Mouse (Mus musculus) MEL-GATA-1-ER (cell line): ENCODE results near the gene Olfr173.

Experiments used
- DNase-seq: peaks from one replicate; pipeline ENCODE4 v3.0.0-alpha.2; 2012; ENCODE audit warnings: low read depth; ENCODE audit errors: extremely low read depth

Gene Olfr173

DNA sequence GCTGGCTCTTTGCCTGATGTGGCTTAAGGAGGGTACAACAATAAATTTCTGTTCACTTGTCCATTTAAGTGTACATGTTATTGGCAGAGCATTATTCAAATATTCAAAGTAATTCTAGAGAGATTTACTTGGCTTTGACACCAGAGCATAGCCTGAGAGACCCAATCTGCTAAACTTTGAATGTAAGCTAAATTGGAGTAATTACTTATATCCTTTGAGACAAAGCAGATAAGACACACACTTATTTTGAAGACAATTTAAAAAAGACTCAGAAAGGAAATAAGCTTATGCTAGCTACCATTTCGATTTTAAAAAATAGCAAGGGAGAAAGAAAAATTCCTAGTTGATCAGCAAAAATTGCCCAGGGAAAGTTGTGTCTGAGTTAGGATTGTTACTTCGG lies at the start of gene Olfr173:
Olfr173 (minus strand) TSS at position 101 of the 400 bp plus-strand sequence.
- no peak for DNase-seq

DNA sequence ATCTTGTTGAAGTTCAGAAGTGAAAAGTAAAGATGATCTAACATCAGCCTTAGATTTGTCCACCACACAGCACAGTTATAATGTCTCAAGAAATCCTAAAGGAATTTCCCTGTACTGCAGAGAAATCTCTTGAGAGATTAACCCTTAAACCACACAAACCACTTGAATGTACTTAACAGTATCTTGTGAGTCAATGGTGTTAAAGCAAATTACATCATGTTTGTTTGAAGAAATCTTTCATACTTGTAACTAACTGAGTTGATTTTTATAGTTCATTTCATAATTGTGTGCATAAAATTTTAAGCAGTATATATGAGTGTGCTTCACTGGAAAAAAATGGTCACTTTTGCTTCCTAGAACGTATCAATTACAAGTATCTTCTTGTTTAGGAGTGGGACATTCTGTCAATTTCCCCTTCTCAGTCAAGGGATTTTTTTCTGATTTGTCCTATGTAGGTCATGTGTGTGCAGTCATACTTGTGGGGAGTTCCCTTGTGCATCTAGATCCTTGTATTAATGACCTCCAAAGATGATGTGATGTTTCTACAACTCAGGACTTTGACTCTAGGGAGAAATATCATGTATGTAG lies 26.8 kb upstream of the Olfr173 start, which contains the start of gene Olfr175-ps1:
Olfr175-ps1 (minus strand) TSS at position 51 of the 588 bp plus-strand sequence.
- DNase-seq, result no peak

DNA sequence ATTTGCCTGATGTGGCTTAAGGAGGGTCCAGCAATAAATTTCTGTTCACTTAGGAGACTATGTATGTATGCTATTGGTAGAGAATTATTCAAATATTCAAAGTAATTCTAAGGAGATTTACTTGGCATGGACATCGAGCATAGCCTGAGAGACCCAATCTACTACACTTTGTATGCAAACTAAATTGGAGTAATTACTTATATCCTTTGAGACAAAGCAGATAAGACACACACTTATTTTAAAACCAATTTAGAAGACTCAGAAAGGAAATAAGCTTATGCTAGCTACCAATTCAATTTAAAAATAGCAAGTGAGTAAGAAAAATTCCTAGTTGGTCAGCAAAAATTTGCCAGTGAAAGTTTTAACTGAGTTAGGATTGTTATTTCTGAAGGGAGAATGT lies 37.0 kb downstream of the Olfr173 start, which contains the start of gene Olfr172:
Olfr172 (minus strand) TSS at position 101 of the 400 bp plus-strand sequence.
- DNase-seq, result no peak

DNA sequence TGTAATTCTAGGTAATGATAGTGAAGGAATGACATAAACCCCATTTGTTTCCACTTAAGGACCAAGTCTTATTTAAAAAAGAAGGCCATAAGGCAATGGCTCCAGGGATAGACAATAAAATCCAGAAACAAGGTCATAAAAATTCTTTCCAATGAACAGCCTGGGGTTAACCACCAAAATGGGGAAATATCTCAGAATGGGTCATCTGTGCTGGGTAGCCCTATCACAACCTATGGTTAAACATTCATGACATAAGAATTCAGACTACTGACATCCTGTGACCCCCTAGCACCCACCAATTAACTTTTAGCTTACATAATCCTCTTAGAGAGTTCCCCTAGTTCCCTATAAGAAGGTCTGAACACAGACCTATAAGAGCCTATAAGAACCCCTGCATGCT lies 43.9 kb downstream of the Olfr173 start:
- DNase-seq, result no peak

DNA sequence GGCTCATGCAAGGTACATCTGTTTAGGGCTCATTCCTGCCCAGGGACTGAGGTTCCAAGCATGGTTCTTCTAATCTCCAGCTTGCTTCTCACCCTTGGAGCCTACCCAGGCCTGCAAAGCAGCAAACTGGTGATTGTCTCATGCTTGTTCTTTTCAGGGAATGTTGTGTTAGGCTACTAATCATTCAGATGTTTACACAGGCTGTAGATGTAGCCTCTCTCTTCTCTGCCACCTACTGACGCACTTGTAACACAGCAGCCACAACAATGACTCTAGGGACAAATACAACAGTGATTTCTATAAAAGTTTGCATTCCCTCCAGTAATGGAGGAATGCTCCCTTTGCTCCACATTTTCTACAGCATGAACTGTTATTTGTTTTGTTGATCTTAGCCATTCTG lies 48.8 kb downstream of the Olfr173 start:
- DNase-seq, result no peak

DNA sequence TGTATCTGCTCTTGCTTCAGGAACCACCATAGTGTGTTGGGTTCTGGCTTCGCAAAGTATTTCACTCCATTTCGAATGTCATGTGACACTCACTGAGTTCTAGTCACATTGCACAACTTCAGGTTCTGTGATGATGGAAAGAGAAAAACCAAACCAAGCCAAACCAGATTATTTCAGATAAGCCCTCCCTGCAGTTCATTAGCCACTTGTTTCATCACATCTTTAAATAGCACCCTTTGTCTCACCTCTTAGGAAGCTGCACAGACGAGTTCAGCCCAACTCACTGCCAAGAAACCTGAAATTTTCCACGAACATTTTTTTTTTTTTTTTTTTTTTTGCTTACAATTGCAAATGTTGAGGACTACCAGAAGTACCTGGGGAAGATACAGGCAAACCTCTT lies 53.4 kb downstream of the Olfr173 start:
- no peak for DNase-seq
